Mouse (Mus musculus): Measurements from ENCODE around the gene Zfp106. TPM values are rescaled to one million over a fixed set of nuclear protein-coding genes. Genes with fewer than 3 reads are reported as not detected.
A peak's percentile ranks its signal among the peaks of the same experiment; 100 is the strongest.

Gene Zfp106
- polyA plus RNA-seq (2016; fragmentation: Nextera tagmentation; extraction: Ambion mirVana) = 61.8 and 62.4 TPM in 2 replicates

GRCm38 (mm10) chr2:120563235-120563990 lies at the start of gene Zfp106:
TSS of gene Zfp106 (minus strand) at chr2:120563843.
- Histone ChIP-seq H3K27me3 (no peaks in the 10 kb centered on the region), H3K9me3 (no peaks in the 10 kb centered on the region), H3K27ac (peak within 1 kb of the TSS; percentile 77), H3K4me1 (replicated peaks) (peaks cover 6% of the 10 kb centered on the region), H3K36me3 (peaks cover 9% of the 10 kb centered on the region; the same call in 1 of the 2 replicates), H3K4me2 (peak within 1 kb of the TSS; percentile 72), H3K9ac (replicated peaks) (peak within 1 kb of the TSS; percentile 96), H3K4me3 (replicated peaks) (peak within 1 kb of the TSS; percentile 90)
- peak; percentile 69 for ATAC-seq (ENCODE audit: insufficient number of reproducible peaks, insufficient read depth, low FRiP score, low TSS enrichment, low read depth)
- WGBS = under 1% methylated on average over 50 of the region's 50 CpGs

GRCm38 (mm10) chr2:120608830-120609723 lies 45.4 kb upstream of the Zfp106 start, which contains the start of the genes Haus2 and Lrrc57:
TSS of gene Haus2 (plus strand) at chr2:120609383.
TSS of gene Lrrc57 (minus strand) at chr2:120609520.
- WGBS = under 1% methylated on average over 52 of the region's 52 CpGs
- peak within 1 kb of the TSS; percentile 78 for H3K9ac ChIP-seq (replicated peaks)
- no peaks in the 10 kb centered on the region for H3K9me3 ChIP-seq
- peaks cover 14% of the 10 kb centered on the region for H3K4me1 ChIP-seq (replicated peaks)
- peaks cover 30% of the 10 kb centered on the region for H3K36me3 ChIP-seq
- ATAC-seq (ENCODE audit: insufficient number of reproducible peaks, insufficient read depth, low FRiP score, low TSS enrichment, low read depth) = peak; percentile 92
- H3K4me2 ChIP-seq = peak within 1 kb of the TSS; percentile 66
- H3K27ac ChIP-seq = peak within 1 kb of the TSS; percentile 89
- peak within 1 kb of the TSS; percentile 79 for H3K4me3 ChIP-seq (replicated peaks)
- no peaks in the 10 kb centered on the region for H3K27me3 ChIP-seq

- no peak for ATAC-seq (ENCODE audit: insufficient number of reproducible peaks, insufficient read depth, low FRiP score, low TSS enrichment, low read depth)
- H3K4me3 ChIP-seq (replicated peaks) = no peak overlapping the region
- no peak overlapping the region for H3K27ac ChIP-seq
- WGBS = 91% methylated on average over 6 of the region's 6 CpGs
- no peak overlapping the region for H3K4me2 ChIP-seq
- H3K27me3 ChIP-seq = no peaks in the 10 kb centered on the region
- H3K4me1 ChIP-seq (replicated peaks) = peaks cover 14% of the 10 kb centered on the region
- no peaks in the 10 kb centered on the region for H3K9me3 ChIP-seq
- no peak overlapping the region for H3K9ac ChIP-seq (replicated peaks)
- peaks cover 32% of the 10 kb centered on the region; the same call in 1 of the 2 replicates for H3K36me3 ChIP-seq
Measured at GRCm38 (mm10) chr2:120606021-120606690, 42.5 kb upstream of the Zfp106 start.

GRCm38 (mm10) chr2:120599506-120599905 lies 35.9 kb upstream of the Zfp106 start:
- no peaks in the 10 kb centered on the region for H3K9me3 ChIP-seq

GRCm38 (mm10) chr2:120597734-120598133 lies 34.1 kb upstream of the Zfp106 start:
- Histone ChIP-seq H3K9me3 (no peaks in the 10 kb centered on the region), H3K27ac (no peak overlapping the region), H3K4me3 (replicated peaks) (no peak overlapping the region), H3K4me1 (replicated peaks) (no peaks in the 10 kb centered on the region), H3K9ac (replicated peaks) (no peak overlapping the region), H3K36me3 (peaks cover 85% of the 10 kb centered on the region), H3K4me2 (no peak overlapping the region), H3K27me3 (no peaks in the 10 kb centered on the region)
- 88% methylated on average over 2 of the region's 2 CpGs for WGBS
- no peak for ATAC-seq (ENCODE audit: insufficient number of reproducible peaks, insufficient read depth, low FRiP score, low TSS enrichment, low read depth)

More at GRCm38 (mm10) chr2:120599506-120599905, 35.9 kb upstream of the Zfp106 start:
- Histone ChIP-seq H3K9ac (replicated peaks) (no peak overlapping the region), H3K4me2 (no peak overlapping the region), H3K4me3 (replicated peaks) (no peak overlapping the region), H3K36me3 (peaks cover 79% of the 10 kb centered on the region), H3K27me3 (no peaks in the 10 kb centered on the region), H3K4me1 (replicated peaks) (no peaks in the 10 kb centered on the region), H3K27ac (no peak overlapping the region)
- ATAC-seq (ENCODE audit: insufficient number of reproducible peaks, insufficient read depth, low FRiP score, low TSS enrichment, low read depth) = no peak
- WGBS = 95% methylated on average over 4 of the region's 4 CpGs

GRCm38 (mm10) chr2:120592227-120592626 lies 28.6 kb upstream of the Zfp106 start:
- no peak overlapping the region for H3K4me2 ChIP-seq
- 97% methylated on average over 1 of the region's 1 CpGs for WGBS
- H3K9ac ChIP-seq (replicated peaks) = no peak overlapping the region
- H3K9me3 ChIP-seq = no peaks in the 10 kb centered on the region
- peaks cover 79% of the 10 kb centered on the region for H3K36me3 ChIP-seq
- no peaks in the 10 kb centered on the region for H3K27me3 ChIP-seq
- H3K27ac ChIP-seq = no peak overlapping the region
- no peaks in the 10 kb centered on the region for H3K4me1 ChIP-seq (replicated peaks)
- no peak for ATAC-seq (ENCODE audit: insufficient number of reproducible peaks, insufficient read depth, low FRiP score, low TSS enrichment, low read depth)
- no peak overlapping the region for H3K4me3 ChIP-seq (replicated peaks)

- Histone ChIP-seq H3K4me1 (replicated peaks) (no peaks in the 10 kb centered on the region), H3K27ac (no peak overlapping the region), H3K9me3 (no peaks in the 10 kb centered on the region), H3K4me3 (replicated peaks) (no peak overlapping the region), H3K9ac (replicated peaks) (no peak overlapping the region), H3K36me3 (peaks cover 79% of the 10 kb centered on the region), H3K27me3 (no peaks in the 10 kb centered on the region), H3K4me2 (no peak overlapping the region)
- no peak for ATAC-seq (ENCODE audit: insufficient number of reproducible peaks, insufficient read depth, low FRiP score, low TSS enrichment, low read depth)
- 83% methylated on average over 5 of the region's 5 CpGs for WGBS
Measured at GRCm38 (mm10) chr2:120589759-120590158, 26.1 kb upstream of the Zfp106 start.

- Histone ChIP-seq H3K27me3 (no peaks in the 10 kb centered on the region), H3K36me3 (peaks cover 6% of the 10 kb centered on the region; the same call in 1 of the 2 replicates), H3K9me3 (no peaks in the 10 kb centered on the region), H3K4me2 (no peak overlapping the region), H3K27ac (no peak overlapping the region), H3K4me3 (replicated peaks) (no peak overlapping the region), H3K4me1 (replicated peaks) (peaks cover 29% of the 10 kb centered on the region), H3K9ac (replicated peaks) (no peak overlapping the region)
- ATAC-seq (ENCODE audit: insufficient number of reproducible peaks, insufficient read depth, low FRiP score, low TSS enrichment, low read depth) = no peak
- WGBS = 83% methylated on average over 5 of the region's 5 CpGs
Measured at GRCm38 (mm10) chr2:120578286-120578685, 14.6 kb upstream of the Zfp106 start.

- ATAC-seq (ENCODE audit: insufficient number of reproducible peaks, insufficient read depth, low FRiP score, low TSS enrichment, low read depth) = no peak
- no peak overlapping the region for H3K9ac ChIP-seq (replicated peaks)
Measured at GRCm38 (mm10) chr2:120577799-120578198, 14.2 kb upstream of the Zfp106 start.

GRCm38 (mm10) chr2:120575978-120576377 lies 12.3 kb upstream of the Zfp106 start:
- Histone ChIP-seq H3K4me3 (replicated peaks) (no peak overlapping the region), H3K36me3 (peaks cover 18% of the 10 kb centered on the region; the same call in 1 of the 2 replicates), H3K4me1 (replicated peaks) (peaks cover 29% of the 10 kb centered on the region), H3K27ac (no peak overlapping the region), H3K9ac (replicated peaks) (no peak overlapping the region), H3K9me3 (no peaks in the 10 kb centered on the region), H3K27me3 (no peaks in the 10 kb centered on the region), H3K4me2 (no peak overlapping the region)
- no peak for ATAC-seq (ENCODE audit: insufficient number of reproducible peaks, insufficient read depth, low FRiP score, low TSS enrichment, low read depth)
- WGBS = 88% methylated on average over 2 of the region's 2 CpGs

More at GRCm38 (mm10) chr2:120577799-120578198, 14.2 kb upstream of the Zfp106 start:
- H3K27ac ChIP-seq = no peak overlapping the region
- no peak overlapping the region for H3K4me2 ChIP-seq
- H3K27me3 ChIP-seq = no peaks in the 10 kb centered on the region
- H3K4me1 ChIP-seq (replicated peaks) = peaks cover 29% of the 10 kb centered on the region
- 77% methylated on average over 4 of the region's 4 CpGs for WGBS
- no peaks in the 10 kb centered on the region for H3K9me3 ChIP-seq
- no peak overlapping the region for H3K4me3 ChIP-seq (replicated peaks)
- H3K36me3 ChIP-seq = peaks cover 6% of the 10 kb centered on the region; the same call in 1 of the 2 replicates
